Mouse (Mus musculus) v-Abl transformed pro-B cells (cell line): ENCODE results near the gene Muc3.

Source experiments
- in situ Hi-C, 2 experiments: fragments of 400-800 bp; cut with MboI; formaldehyde crosslinking; loops; one replicate each; pipeline ENCODE4 v1.15.1; 2025; ENCODE audit not compliant: unreplicated experiment in 2 of 2

The Muc3 gene

GRCm38 (mm10) chr5:137102078-137102477, 47.0 kb downstream of the Muc3 start:
- in situ Hi-C loops = loop anchor here in 1 of 2 experiments (5.0 kb wide), 1 partner anchor 35 kb away; no protein-coding TSS in a partner anchor

DNA sequence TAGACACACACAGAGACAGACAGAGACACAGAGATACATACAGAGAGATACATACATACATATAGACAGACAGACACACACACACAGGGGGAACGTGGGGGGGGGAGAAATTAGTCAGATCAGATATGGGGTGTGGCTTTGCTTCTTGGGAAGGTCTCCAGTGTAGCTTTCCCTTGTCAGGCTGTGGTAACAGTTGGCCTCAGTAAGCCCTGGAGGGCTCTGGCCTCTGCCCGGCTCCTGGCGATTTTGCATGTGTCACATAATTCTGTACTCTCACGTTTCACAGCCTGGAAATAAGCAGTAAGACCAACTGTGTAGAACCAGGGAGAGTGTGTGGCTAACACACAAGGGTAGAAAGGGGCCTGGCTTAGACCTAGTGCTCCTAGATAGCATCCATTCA, 48.5 kb downstream of the Muc3 start:
- in situ Hi-C loops = loop anchor here in 1 of 2 experiments (5.0 kb wide), 1 partner anchor 33 kb away; no protein-coding TSS in a partner anchor

DNA sequence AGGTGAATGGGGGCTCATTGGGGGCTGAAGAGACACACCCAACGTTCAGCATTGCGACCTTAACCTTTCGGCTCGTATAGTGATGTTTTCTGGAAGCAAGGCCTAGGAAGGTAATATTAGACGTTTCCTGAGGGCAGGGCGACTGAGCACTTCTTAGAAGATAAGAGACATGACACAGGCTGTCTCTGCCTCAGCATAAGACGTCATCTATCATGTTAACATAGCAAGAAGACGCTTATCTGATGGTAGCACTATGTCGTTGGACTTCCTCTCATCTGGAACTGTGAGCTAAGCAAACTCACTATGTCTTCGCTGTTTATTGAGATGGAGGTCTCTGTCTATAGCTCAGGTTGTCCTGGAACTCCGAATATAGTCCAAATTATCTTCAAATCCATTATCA, 50.7 kb downstream of the Muc3 start:
- in situ Hi-C loops = no loop called here

DNA sequence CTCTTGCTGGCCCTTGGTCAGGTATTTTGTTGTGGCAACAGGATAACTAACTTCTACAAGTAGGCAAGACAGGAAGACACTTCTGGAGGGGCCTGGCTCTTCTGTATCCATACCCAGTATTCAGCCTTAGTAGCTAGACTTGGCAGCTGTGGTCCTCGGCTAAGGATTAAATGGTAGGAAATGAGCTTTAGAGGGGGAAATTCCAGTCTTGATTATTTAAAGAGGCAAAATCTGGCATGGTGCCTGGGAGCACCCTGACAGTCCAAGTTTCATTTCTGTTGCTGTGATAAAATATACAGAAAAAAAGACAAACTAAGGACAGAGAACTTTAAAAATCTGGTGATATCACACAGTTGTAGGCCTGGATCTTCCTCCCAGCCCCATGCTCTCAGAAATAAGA, 53.1 kb downstream of the Muc3 start:
- in situ Hi-C loops = no loop called here

DNA sequence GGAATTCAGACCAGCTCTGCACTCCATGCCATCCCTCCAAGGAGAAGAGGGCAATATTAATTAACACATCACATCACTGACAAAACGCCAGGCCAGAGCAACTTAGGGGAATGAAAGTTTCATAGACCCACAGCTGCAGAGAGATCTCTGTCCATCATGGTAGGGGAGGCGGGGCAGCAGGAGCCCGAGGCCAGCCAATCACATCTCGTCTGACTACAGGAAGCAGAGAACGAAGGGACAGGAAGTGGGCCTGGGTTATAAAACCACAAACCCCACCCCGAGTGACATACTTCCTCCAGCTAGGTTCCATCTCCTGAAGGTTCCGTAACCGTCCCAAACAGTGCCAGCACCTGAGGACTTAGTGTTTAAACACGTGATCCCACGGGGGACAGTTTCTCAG, 54.0 kb downstream of the Muc3 start:
- in situ Hi-C loops = no loop called here

DNA sequence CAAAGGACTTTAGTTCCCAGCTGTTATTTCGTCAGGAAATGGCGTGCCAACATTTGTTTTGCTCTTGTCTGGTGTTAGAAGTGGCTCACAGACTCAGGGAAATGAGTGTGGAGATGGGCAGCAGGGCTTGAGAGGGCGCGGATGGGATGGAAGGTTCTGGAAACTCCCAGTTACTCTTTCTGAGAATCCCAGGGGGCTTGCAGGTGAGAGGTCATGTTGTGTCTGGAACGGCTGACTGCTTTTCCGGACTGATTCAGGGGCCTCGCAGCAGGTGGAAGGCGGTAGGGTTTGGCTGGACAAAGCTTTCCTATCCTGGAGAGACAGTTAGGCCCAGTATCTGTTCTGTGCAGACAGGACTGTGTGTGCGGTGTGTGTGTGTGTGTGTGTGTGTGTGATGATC, 55.4 kb downstream of the Muc3 start:
- in situ Hi-C loops = no loop called here

DNA sequence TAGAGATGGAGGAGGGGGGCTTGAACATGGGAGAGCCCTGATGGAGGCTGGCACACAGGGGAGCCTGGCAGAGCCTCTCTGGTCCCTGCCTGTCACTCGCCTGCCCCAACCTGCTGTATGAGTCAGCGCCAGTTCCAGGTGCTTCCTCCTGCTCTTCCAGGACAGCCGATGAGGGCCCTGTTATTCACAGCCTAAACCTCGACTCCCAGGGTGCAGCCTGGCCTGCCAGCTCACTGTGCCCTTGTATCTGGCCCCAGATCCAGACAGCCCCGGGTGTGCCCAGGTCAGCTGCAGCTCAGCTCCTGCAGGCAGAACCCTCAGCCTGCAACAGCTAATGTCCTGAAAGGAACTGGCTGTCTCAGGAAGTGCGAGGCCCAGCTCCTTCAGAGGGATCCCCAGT, 57.6 kb downstream of the Muc3 start:
- in situ Hi-C loops = no loop called here

- in situ Hi-C loops = no loop called here
Measured at GRCm38 (mm10) chr5:137090870-137091269, 58.3 kb downstream of the Muc3 start.

DNA sequence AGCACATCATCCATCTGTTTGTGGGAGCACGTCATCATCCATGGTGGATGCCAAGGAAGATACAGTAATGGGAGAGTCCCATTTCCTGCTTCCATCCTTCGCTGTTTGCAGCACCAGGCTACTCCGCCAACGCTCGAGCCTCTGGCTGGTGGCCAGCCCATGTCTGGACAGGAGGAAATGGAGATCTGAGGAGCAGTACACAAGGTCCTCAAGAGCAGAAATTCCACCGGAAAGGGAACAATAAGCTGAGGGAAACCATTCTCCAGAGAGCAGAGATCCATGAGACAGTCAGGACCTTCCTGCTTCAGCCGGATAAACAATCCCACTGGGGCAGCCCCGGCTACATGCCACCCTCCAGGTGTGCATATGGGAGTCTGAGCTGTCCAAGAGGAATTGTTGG, 61.7 kb downstream of the Muc3 start:
- in situ Hi-C loops = no loop called here

- in situ Hi-C loops = no loop called here
Measured at GRCm38 (mm10) chr5:137085731-137086130, 63.4 kb downstream of the Muc3 start.

GRCm38 (mm10) chr5:137085021-137085420, 64.1 kb downstream of the Muc3 start:
- in situ Hi-C loops = no loop called here
